Mouse (Mus musculus) spleen, postnatal 14 days (tissue): ENCODE results near the gene 2900011O08Rik.

Experiments used
- DNase-seq, 2 experiments: peaks; one replicate each; pipeline ENCODE4 v3.0.0; 2021 to 2022; ENCODE audit warnings: low spot score in 2 of 2

Gene 2900011O08Rik

DNA sequence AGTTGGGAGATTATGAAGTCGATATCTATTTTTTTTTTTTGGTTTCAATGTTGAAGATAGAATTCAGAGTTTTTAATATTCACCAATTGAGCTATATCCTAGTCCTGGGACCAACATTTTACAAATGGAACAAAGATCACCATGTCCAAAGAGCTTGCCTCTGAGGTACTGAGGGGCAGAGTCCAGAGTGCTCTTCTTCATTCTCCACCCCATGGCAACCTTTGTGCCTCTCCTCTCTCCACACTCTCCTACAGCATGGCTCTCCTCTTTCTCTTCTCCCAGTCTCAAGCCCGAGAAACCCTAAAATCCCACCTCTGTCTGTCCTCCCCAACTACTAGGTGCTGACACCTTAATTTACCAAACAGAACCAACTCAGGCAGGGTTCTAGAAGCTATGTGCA, 18.3 kb downstream of the 2900011O08Rik start:
- DNase-seq, result no peak

DNA sequence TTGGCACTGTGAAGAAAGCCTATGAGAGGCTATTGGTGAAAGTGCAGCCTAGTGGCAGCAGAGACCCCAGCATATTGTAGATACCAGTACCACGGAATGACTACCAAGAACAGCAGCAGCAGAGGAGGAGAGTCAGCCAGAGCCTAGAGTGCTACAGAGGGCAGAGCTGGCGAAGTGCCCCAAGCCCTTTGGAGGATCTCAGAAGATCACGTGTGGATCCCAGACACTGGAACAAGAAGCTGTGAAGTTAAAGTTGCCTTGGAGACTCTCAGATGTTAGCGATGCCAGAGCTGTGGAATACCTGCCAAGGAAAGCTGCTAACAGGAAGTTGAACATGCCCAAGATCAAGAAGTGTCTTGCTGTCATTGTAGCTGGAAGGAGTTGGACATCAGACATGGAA, 18.9 kb downstream of the 2900011O08Rik start:
- DNase-seq, result no peak

GRCm38 (mm10) chr16:14008081-14008480, 21.7 kb downstream of the 2900011O08Rik start:
- DNase-seq, result no peak

DNA sequence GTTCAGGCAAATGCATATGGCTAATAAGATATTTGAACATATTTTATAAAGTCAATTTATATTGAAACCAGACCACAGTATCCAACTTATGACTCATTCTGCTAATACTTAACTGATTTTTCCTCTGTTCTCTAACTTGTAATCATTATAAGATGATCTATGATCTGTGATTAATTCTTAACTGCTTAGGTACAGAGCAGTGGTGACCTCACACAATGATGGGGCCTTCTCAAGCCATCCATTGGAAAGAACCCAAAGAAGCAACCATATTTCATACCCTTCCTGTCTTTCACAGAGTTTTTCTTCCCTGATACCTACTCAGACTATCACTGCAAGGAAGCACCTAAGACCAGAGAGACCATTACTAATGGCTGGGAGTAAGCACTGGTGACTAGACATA, 22.3 kb downstream of the 2900011O08Rik start:
- DNase-seq, result no peak

GRCm38 (mm10) chr16:14009966-14010365, 23.6 kb downstream of the 2900011O08Rik start:
- no peak for DNase-seq

- no peak for DNase-seq
Measured at GRCm38 (mm10) chr16:14017306-14017705, 30.9 kb downstream of the 2900011O08Rik start.

DNA sequence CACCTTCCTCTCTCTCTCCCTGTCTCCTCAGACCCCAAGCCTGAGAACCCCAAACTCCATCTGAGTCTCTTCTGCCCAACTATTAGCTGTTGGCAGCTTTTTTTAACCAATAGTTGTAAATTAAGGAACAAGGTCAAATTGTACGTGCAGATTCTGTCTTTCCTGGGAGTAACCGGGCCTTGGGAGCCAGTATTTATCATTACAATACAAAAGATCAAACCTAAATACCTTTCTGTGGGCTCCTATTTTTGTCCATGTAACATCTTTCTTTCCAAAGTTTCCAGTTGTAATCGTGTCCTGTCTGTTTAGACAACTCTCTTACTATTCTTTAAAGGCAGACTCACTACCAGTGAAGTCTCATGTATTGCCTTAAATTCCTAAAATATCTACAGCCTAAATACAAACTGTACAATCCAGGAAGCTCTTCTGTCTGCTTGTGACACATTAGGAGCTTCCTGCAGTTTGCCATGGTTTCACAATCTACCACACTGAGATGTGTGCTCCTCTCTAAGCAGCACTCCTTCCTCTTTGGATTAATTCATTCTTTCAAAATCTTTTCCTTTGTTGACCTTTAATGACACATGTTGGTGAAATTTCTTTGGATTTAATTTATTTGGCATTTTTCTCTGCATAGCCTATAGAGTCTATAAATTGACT, 34.9 kb downstream of the 2900011O08Rik start:
- no peak for DNase-seq

DNA sequence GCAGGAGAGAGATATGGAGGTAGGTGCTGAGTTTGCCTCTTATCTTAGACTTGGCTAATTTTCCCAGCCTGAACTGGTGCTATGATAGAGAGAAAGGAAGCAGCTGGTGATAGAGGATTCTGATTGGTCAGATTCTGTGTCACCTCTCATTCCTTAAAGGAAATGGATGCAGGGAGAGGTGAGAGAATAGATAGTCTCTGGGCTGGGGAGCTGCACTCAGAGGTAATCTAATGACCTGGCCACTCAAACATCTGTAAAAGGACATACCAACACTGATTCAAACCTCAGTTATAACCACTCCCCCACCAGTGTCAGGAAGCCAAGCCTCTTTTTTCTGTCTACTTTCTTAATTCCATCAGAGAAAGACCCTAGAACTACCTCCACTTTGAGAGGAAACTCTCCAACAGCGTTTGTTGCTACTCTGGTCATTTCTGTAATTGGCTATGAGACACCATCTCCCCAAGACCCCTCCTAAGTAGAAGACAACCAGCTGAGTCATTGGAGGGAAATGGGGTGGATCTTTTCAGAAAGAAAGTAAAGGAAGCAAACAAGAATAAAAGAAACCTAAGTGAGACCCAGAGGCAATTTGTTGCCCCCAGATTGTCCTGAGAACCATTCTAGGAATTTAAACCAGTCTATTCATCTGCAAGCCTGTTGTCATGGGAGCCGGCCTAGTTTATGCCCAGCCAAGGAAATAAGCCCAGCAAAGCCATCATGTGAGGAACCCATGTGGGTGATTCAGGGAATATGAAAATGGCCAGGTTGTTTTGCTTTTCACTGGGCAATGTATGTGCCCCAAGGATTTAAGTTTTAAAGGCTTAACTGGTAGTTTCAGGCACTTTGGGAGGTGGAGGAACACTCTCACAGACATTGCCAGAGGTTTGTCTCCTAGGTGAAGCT, 38.9 kb downstream of the 2900011O08Rik start:
- DNase-seq, result no peak

DNA sequence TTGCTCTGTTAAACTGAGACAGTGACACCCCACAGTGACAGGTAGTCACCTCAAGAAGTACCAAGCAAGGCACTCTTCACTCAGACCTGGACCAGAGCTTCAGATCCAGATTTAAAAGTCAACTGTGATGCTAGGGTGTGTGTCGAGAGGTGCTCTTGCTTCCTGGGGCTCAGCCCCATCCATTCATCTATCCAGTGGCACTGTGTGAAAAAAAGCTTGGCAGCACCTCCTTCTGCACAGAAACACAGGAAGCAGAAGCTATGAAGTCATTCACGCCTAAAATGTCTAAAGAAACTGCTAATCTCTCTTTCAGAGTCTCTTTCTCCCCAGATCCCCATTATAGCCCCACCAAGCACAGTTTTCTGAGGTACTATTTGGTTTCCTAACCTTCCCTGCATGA, 42.7 kb downstream of the 2900011O08Rik start:
- DNase-seq, result no peak

GRCm38 (mm10) chr16:14029851-14030250, 43.4 kb downstream of the 2900011O08Rik start:
- no peak for DNase-seq

GRCm38 (mm10) chr16:14030650-14031049, 44.2 kb downstream of the 2900011O08Rik start:
- no peak for DNase-seq

DNA sequence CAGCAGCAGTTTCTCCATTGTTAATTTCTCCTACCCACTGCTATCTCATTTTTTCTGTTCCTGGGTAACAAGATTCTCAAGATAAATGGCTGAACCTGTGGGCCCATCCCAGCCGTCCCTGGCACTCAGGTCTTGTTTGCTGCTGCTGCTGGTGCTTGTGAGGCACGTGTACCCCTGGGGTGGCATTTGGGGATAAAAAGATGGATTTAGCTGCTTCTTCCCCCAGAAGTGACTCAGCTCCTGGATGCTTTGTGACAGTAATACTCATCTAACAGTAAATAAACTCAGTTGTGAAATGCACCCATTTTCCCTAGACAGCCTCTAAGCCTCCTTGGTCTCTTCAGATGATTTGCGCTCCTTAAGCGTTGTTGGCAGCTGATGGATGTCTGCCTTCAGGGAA, 46.7 kb downstream of the 2900011O08Rik start:
- DNase-seq, result no peak

DNA sequence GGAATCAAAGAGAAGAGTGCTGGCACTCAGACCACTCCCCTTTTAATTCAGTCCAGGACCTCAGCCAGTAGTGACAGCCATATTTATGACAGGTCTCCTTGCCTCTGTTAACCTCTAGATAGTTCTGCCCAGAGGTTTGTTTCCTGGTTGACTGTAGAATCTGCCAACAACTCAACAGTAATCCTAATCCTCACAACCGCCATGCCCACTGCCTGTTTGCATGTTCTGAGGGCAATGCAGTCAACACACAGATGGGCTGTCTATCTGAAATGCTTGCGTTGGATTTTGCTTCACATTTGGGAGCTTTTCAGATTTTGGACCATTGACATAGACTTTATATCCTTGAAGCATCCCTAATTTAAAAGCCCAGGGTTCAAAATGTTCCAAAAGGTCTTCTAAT, 56.0 kb downstream of the 2900011O08Rik start:
- no peak for DNase-seq

DNA sequence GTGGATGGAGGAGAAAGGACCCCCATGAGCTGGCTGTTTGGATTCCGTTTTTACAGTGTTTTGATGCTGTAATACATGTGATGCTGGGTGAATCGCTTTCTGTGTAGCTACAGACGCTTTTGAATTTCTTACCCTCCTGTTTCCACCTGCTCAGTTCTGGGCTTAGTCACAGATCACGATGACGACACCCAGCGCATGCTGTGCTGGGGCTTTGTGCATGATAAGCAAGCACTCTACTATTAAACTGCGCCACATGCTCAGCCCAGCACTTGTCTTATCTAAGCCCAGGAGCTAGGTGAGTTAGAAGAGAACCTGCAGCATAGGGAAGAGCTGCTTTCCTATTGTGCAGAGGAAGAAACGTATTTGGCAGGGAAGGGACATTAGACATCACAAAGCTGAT, 58.3 kb downstream of the 2900011O08Rik start:
- no peak for DNase-seq

- DNase-seq, result no peak
Measured at GRCm38 (mm10) chr16:14046224-14046756, 59.9 kb downstream of the 2900011O08Rik start.

- no peak for DNase-seq
Measured at GRCm38 (mm10) chr16:14052221-14052620, 65.8 kb downstream of the 2900011O08Rik start.

DNA sequence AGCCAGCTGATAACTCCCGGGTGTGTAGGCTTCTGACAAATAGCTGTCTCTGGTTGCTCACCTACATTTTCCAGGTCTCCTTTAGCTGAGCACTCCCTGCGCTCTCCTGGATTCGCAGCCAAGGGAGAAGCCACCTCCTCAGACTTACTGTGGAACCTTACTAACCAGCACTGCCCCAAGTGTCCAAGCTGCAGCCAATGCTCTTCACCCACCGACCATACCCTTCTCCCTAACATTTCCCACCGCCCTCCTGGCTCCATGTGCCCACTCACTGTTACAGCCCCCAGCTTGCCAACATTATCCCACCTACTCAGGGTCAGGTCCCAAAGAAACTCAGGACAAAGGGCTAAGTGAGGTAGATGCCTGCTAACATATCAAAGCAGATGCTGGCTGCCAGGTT, 66.7 kb downstream of the 2900011O08Rik start:
- DNase-seq, result no peak

DNA sequence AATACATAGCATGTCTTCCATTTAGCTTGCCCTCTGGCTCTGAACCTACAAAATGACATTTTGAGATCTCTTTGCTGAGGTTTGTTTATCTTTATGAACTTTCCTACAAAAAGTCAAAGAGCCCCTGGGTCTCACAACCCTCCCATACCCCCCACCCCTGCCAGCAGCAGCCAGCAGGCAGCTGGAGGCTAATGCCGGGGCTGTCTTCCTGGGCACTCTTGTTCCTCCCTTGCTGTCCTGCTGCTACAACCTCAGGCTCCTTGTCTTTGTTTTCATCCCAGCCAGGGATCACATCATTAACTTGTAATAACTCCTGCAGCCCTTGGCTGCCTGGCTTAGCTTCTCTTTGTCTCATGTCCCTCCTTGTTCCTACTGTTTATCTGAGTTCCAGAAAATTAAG, 68.9 kb downstream of the 2900011O08Rik start:
- no peak for DNase-seq

GRCm38 (mm10) chr16:14056734-14057133, 70.3 kb downstream of the 2900011O08Rik start:
- DNase-seq, result no peak

GRCm38 (mm10) chr16:14058541-14058940, 72.1 kb downstream of the 2900011O08Rik start:
- no peak for DNase-seq

GRCm38 (mm10) chr16:14059118-14059854, 72.9 kb downstream of the 2900011O08Rik start:
- DNase-seq, result no peak

DNA sequence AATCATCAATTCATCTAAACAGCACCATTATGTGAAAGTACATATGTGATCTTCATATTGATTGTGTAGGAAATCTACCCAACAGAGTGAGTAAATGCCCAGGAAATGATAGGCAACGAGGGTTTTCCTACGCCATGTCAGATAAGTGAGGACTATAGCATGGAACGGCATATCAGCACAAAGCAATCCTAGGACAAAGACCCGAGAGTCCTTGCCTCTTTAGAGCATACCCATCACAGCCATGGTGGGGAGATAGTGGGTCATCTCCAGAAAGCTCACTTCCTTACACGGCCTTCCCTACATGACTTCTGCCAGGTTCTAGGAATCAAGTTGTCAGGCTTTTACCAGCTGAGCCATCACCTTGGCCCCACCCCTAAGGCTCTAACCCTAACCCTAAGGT, 73.5 kb downstream of the 2900011O08Rik start:
- DNase-seq, result no peak
